Mouse (Mus musculus): ENCODE measurements around the gene Ccnk. TPM values are rescaled to one million over a fixed set of nuclear protein-coding genes. Genes with fewer than 3 reads are reported as not detected.
A peak's percentile ranks its signal among the peaks of the same experiment; 100 is the strongest.

Gene Ccnk
- polyA plus RNA-seq, 1 experiment from 2014 or later = 10.6 TPM

DNA sequence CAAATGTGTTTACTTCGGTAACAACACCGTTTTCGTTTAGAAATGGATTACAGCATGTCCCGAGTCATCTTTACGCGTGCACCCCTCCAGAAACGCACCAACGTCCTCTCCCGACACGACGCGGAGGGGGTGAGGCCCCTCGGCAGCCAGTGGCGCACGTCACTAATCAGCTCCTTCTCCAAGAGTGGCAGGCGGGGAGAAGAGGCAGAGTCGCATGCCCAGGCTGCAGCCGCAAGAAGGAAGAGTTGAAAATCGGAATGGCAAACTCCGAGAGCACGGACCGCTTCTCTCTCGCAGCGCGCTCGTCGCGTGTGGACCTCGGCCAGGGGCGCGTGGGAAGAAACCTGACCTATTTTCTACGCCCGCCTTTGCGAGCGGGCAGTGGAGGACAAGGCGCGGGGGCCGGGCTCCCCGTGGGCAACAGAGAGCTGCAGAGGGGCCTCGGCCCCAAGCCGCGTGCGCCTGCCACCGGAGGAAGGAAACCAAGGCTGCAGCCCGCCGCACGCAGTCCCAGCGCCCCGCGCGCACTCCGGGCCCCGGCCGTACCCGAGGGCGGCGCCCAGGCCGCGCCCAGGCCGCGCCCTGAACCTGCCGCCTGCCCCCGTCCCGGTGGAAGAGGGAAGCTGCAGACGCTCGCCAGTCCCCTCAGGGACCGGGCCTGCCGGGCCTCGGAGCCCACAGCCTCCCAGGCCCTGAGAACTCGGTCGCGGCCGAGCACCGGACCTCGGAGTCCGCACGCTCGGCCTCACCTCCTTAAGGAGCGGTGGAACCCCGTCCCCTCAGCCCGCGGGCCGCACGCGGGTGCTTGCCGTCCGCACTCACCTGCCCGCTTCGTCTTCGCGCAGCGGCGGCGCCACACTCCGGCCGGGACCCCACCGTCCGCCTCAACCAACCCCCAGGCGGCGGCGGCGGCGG, 791 bp upstream of the Ccnk start:
- Histone ChIP-seq H3K36me3 (ENCODE audit: control insufficient read depth, insufficient read depth, low read length) (no peaks in the 10 kb centered on the region), H3K9ac (ENCODE audit: low read depth, low read length) (peak overlapping the region; percentile 82), H3K4me2 (replicated peaks; ENCODE audit: low read depth, low read length) (peak overlapping the region; percentile 77), H3K4me3 (ENCODE audit: low read depth, low read length) (peak overlapping the region; percentile 86), H3K4me1 (replicated peaks; ENCODE audit: control insufficient read depth, insufficient read depth, low read length) (peaks cover 6% of the 10 kb centered on the region), H3K27ac (ENCODE audit: low read depth, low read length) (peak overlapping the region; percentile 68), H3K9me3 (ENCODE audit: control insufficient read depth, low read length) (no peaks in the 10 kb centered on the region), H3K27me3 (ENCODE audit: control insufficient read depth, insufficient read depth, low read length) (no peaks in the 10 kb centered on the region)
- under 1% methylated on average over 87 of the region's 103 CpGs for WGBS
- DNase-seq (ENCODE audit: low spot score) = peak; percentile 63
- ATAC-seq (ENCODE audit: low FRiP score) = peak; percentile 43; the same call in 1 of the 2 replicates

GRCm38 (mm10) chr12:108179246-108179320, 296 bp upstream of the Ccnk start, which contains the start of gene Setd3:
TSS of gene Setd3 (minus strand) at chr12:108179314.
- peak within 1 kb of the TSS; percentile 78 for H3K4me2 ChIP-seq (replicated peaks; ENCODE audit: low read depth, low read length)
- WGBS = 0% methylated on average over 4 of the region's 9 CpGs
- DNase-seq (ENCODE audit: low spot score) = no peak
- H3K9ac ChIP-seq (ENCODE audit: low read depth, low read length) = peak within 1 kb of the TSS; percentile 82
- H3K4me1 ChIP-seq (replicated peaks; ENCODE audit: control insufficient read depth, insufficient read depth, low read length) = peaks cover 6% of the 10 kb centered on the region
- no peaks in the 10 kb centered on the region for H3K9me3 ChIP-seq (ENCODE audit: control insufficient read depth, low read length)
- no peak for ATAC-seq (ENCODE audit: low FRiP score)
- no peaks in the 10 kb centered on the region for H3K27me3 ChIP-seq (ENCODE audit: control insufficient read depth, insufficient read depth, low read length)
- H3K27ac ChIP-seq (ENCODE audit: low read depth, low read length) = peak within 1 kb of the TSS; percentile 68
- H3K4me3 ChIP-seq (ENCODE audit: low read depth, low read length) = peak within 1 kb of the TSS; percentile 86
- no peaks in the 10 kb centered on the region for H3K36me3 ChIP-seq (ENCODE audit: control insufficient read depth, insufficient read depth, low read length)

- no peaks in the 10 kb centered on the region for H3K27me3 ChIP-seq (ENCODE audit: control insufficient read depth, insufficient read depth, low read length)
- no peaks in the 10 kb centered on the region for H3K9me3 ChIP-seq (ENCODE audit: control insufficient read depth, low read length)
- H3K4me2 ChIP-seq (replicated peaks; ENCODE audit: low read depth, low read length) = no peak overlapping the region
- WGBS = 95% methylated on average over 6 of the region's 6 CpGs
- no peaks in the 10 kb centered on the region for H3K36me3 ChIP-seq (ENCODE audit: control insufficient read depth, insufficient read depth, low read length)
- no peak for DNase-seq (ENCODE audit: low spot score)
- H3K4me3 ChIP-seq (ENCODE audit: low read depth, low read length) = no peak overlapping the region
- no peak overlapping the region for H3K27ac ChIP-seq (ENCODE audit: low read depth, low read length)
- H3K4me1 ChIP-seq (replicated peaks; ENCODE audit: control insufficient read depth, insufficient read depth, low read length) = peaks cover 6% of the 10 kb centered on the region
- H3K9ac ChIP-seq (ENCODE audit: low read depth, low read length) = no peak overlapping the region
- no peak for ATAC-seq (ENCODE audit: low FRiP score)
These were observed 2.3 kb downstream of the Ccnk start for GRCm38 (mm10) chr12:108181716-108182115.

- Histone ChIP-seq H3K4me1 (replicated peaks; ENCODE audit: control insufficient read depth, insufficient read depth, low read length) (no peaks in the 10 kb centered on the region), H3K4me3 (ENCODE audit: low read depth, low read length) (no peak overlapping the region), H3K9me3 (ENCODE audit: control insufficient read depth, low read length) (no peaks in the 10 kb centered on the region), H3K27ac (ENCODE audit: low read depth, low read length) (no peak overlapping the region), H3K27me3 (ENCODE audit: control insufficient read depth, insufficient read depth, low read length) (no peaks in the 10 kb centered on the region), H3K4me2 (replicated peaks; ENCODE audit: low read depth, low read length) (no peak overlapping the region), H3K9ac (ENCODE audit: low read depth, low read length) (no peak overlapping the region), H3K36me3 (ENCODE audit: control insufficient read depth, insufficient read depth, low read length) (0 out of 2 replicates have a peak, but pooled peaks cover 5% of the 10 kb centered on the region)
- 91% methylated on average over 6 of the region's 6 CpGs for WGBS
- ATAC-seq (ENCODE audit: low FRiP score) (no peak), DNase-seq (ENCODE audit: low spot score) (no peak)
These were observed 8.2 kb downstream of the Ccnk start for GRCm38 (mm10) chr12:108187541-108188091.

DNA sequence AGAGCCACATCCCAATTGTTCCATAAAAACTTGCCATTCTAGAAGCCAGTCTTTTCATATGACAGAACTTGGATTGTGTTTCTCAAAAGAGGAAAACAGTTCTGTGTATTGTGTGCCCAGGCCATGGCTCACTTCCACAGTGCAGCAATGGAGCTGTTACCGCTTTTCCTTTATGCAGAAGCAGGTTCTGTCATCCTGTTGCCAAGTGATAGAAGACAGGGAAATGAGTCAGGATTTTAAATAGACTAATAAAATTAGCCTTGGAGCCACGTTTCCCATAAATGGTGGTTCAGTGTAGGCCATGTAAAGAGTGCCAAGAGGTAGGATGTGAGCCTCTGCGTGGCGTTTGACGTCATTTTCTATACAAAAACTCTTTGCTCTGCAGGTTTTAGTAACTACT, 14.5 kb downstream of the Ccnk start:
- Histone ChIP-seq H3K9me3 (ENCODE audit: control insufficient read depth, low read length) (no peaks in the 10 kb centered on the region), H3K36me3 (ENCODE audit: control insufficient read depth, insufficient read depth, low read length) (peaks cover 14% of the 10 kb centered on the region), H3K27ac (ENCODE audit: low read depth, low read length) (no peak overlapping the region), H3K4me1 (replicated peaks; ENCODE audit: control insufficient read depth, insufficient read depth, low read length) (no peaks in the 10 kb centered on the region), H3K4me3 (ENCODE audit: low read depth, low read length) (no peak overlapping the region), H3K27me3 (ENCODE audit: control insufficient read depth, insufficient read depth, low read length) (no peaks in the 10 kb centered on the region), H3K9ac (ENCODE audit: low read depth, low read length) (no peak overlapping the region), H3K4me2 (replicated peaks; ENCODE audit: low read depth, low read length) (no peak overlapping the region)
- DNase-seq (ENCODE audit: low spot score) (no peak), ATAC-seq (ENCODE audit: low FRiP score) (no peak)
- WGBS = 96% methylated on average over 5 of the region's 5 CpGs

DNA sequence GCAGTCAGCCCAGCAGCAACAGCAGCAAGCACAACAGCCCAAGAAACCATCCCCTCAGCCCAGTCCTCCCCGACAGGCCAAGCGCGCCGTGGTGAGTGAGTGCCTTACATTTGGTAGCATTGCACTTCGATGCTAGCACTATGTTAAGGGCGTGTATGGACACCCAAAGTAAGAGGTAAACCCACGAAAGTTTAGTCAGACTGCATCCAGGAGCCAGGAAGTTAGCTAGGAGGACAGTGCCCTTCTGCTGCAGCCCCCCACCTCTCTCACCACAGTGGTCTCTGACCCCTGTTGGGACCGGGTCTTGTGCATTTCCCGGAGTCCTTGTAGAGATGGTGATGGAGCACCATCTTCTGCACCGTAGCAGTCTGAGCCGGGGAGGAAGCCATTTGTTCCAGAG, 16.4 kb downstream of the Ccnk start:
- no peak overlapping the region for H3K4me2 ChIP-seq (replicated peaks; ENCODE audit: low read depth, low read length)
- ATAC-seq (ENCODE audit: low FRiP score) = no peak
- H3K4me1 ChIP-seq (replicated peaks; ENCODE audit: control insufficient read depth, insufficient read depth, low read length) = no peaks in the 10 kb centered on the region
- peaks cover 15% of the 10 kb centered on the region for H3K36me3 ChIP-seq (ENCODE audit: control insufficient read depth, insufficient read depth, low read length)
- WGBS = 94% methylated on average over 11 of the region's 11 CpGs
- no peak overlapping the region for H3K4me3 ChIP-seq (ENCODE audit: low read depth, low read length)
- H3K27ac ChIP-seq (ENCODE audit: low read depth, low read length) = no peak overlapping the region
- no peaks in the 10 kb centered on the region for H3K9me3 ChIP-seq (ENCODE audit: control insufficient read depth, low read length)
- no peaks in the 10 kb centered on the region for H3K27me3 ChIP-seq (ENCODE audit: control insufficient read depth, insufficient read depth, low read length)
- no peak overlapping the region for H3K9ac ChIP-seq (ENCODE audit: low read depth, low read length)
- DNase-seq (ENCODE audit: low spot score) = no peak

DNA sequence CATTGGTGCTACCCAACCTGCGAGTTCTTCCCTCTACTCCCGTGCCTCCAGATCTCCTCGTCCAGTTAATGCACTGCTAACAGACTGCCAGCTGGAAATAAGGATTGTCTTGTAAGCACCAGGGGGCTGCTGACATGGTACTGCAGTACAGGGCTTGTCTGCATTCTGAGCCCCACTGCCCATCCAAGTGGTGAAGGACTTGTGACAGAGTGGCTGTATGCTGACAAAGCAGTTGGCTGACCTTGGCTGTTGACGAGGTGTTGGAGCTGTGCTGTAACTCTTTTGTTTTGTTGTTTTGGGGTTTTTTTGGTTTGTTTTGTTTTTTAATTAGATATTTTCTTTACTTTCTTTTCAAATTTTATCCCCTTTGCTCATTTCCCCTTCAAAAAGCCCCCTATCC, 19.1 kb downstream of the Ccnk start:
- Histone ChIP-seq H3K36me3 (ENCODE audit: control insufficient read depth, insufficient read depth, low read length) (peaks cover 17% of the 10 kb centered on the region), H3K27me3 (ENCODE audit: control insufficient read depth, insufficient read depth, low read length) (no peaks in the 10 kb centered on the region), H3K27ac (ENCODE audit: low read depth, low read length) (no peak overlapping the region), H3K9ac (ENCODE audit: low read depth, low read length) (no peak overlapping the region), H3K4me3 (ENCODE audit: low read depth, low read length) (no peak overlapping the region), H3K9me3 (ENCODE audit: control insufficient read depth, low read length) (no peaks in the 10 kb centered on the region), H3K4me2 (replicated peaks; ENCODE audit: low read depth, low read length) (no peak overlapping the region), H3K4me1 (replicated peaks; ENCODE audit: control insufficient read depth, insufficient read depth, low read length) (no peaks in the 10 kb centered on the region)
- DNase-seq (ENCODE audit: low spot score) (no peak), ATAC-seq (ENCODE audit: low FRiP score) (no peak)
- 87% methylated on average over 4 of the region's 4 CpGs for WGBS

DNA sequence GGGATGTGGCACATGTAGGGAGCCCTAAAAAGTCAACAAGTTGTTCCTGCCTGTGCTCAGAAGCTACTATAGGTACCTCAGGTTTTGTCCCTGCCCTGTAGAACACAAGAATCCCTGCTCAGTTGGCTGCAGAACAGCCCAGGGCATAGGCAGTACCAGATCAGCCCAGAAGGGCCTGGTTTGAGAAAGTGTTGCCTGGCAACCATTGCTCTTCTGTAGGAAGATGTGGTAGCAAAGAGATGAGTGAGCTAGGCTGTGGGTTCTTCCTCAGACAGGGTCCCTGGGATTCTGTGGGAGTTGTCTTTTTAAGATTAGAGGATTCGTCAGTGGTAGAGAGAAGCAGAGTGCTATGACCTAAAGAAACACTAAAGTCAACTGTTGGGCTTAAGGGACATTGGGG, 20.7 kb downstream of the Ccnk start:
- DNase-seq (ENCODE audit: low spot score) (no peak), ATAC-seq (ENCODE audit: low FRiP score) (no peak)
- no peaks in the 10 kb centered on the region for H3K4me1 ChIP-seq (replicated peaks; ENCODE audit: control insufficient read depth, insufficient read depth, low read length)
- peaks cover 17% of the 10 kb centered on the region for H3K36me3 ChIP-seq (ENCODE audit: control insufficient read depth, insufficient read depth, low read length)
- H3K27ac ChIP-seq (ENCODE audit: low read depth, low read length) = no peak overlapping the region
- WGBS = 93% methylated on average over 1 of the region's 1 CpGs
- no peak overlapping the region for H3K9ac ChIP-seq (ENCODE audit: low read depth, low read length)
- no peaks in the 10 kb centered on the region for H3K9me3 ChIP-seq (ENCODE audit: control insufficient read depth, low read length)
- no peak overlapping the region for H3K4me3 ChIP-seq (ENCODE audit: low read depth, low read length)
- no peak overlapping the region for H3K4me2 ChIP-seq (replicated peaks; ENCODE audit: low read depth, low read length)
- no peaks in the 10 kb centered on the region for H3K27me3 ChIP-seq (ENCODE audit: control insufficient read depth, insufficient read depth, low read length)

- 52% methylated on average over 8 of the region's 8 CpGs for WGBS
- Histone ChIP-seq H3K27me3 (ENCODE audit: control insufficient read depth, insufficient read depth, low read length) (no peaks in the 10 kb centered on the region), H3K4me1 (replicated peaks; ENCODE audit: control insufficient read depth, insufficient read depth, low read length) (no peaks in the 10 kb centered on the region; the same call in 1 of the 2 replicates), H3K4me3 (ENCODE audit: low read depth, low read length) (no peak overlapping the region), H3K9me3 (ENCODE audit: control insufficient read depth, low read length) (no peaks in the 10 kb centered on the region), H3K27ac (ENCODE audit: low read depth, low read length) (0 out of 2 replicates have a peak overlapping the region, but pooled peaks have one; percentile 21), H3K36me3 (ENCODE audit: control insufficient read depth, insufficient read depth, low read length) (peaks cover 6% of the 10 kb centered on the region), H3K4me2 (replicated peaks; ENCODE audit: low read depth, low read length) (no peak overlapping the region), H3K9ac (ENCODE audit: low read depth, low read length) (no peak overlapping the region)
- ATAC-seq (ENCODE audit: low FRiP score) = no peak
- DNase-seq (ENCODE audit: low spot score) = no peak
These were observed 24.5 kb downstream of the Ccnk start for GRCm38 (mm10) chr12:108203895-108204294.
